Mouse (Mus musculus) neural tube, embryonic 15.5 days (tissue): ENCODE results near the gene Hdac11. TPM values are rescaled to one million over a fixed set of nuclear protein-coding genes. Genes with fewer than 3 reads are reported as not detected.

Source experiments
- ATAC-seq: fragments of 200-750 bp; cut with Nextera tagmentation; 2 replicates; pipeline ENCODE4 v1.8.0; 2017; ENCODE audit warnings: mild to moderate bottlenecking, moderate TSS enrichment, moderate library complexity; ENCODE audit not compliant: low FRiP score
- H3K27ac ChIP-seq: fragments of 300-500 bp; sonication (generic); replicated peaks from 2 replicates; pipeline ENCODE4 v1.5.1; 2015; ENCODE audit warnings: mild to moderate bottlenecking, inconsistent platforms
- H3K27me3 ChIP-seq: fragments of 300-500 bp; sonication (generic); replicated peaks from 2 replicates; pipeline ENCODE4 v1.6.1; 2015; ENCODE audit warnings: inconsistent platforms
- H3K36me3 ChIP-seq: fragments of 300-500 bp; sonication (generic); 2 replicates; pipeline ENCODE4 v1.6.1; 2015; ENCODE audit warnings: inconsistent platforms
- H3K4me1 ChIP-seq: fragments of 300-500 bp; sonication (generic); 2 replicates; pipeline ENCODE4 v1.6.1; 2015; ENCODE audit warnings: inconsistent platforms
- H3K4me2 ChIP-seq: fragments of 300-500 bp; sonication (generic); 2 replicates; pipeline ENCODE4 v1.6.1; 2015; ENCODE audit warnings: inconsistent platforms, mild to moderate bottlenecking, moderate library complexity
- H3K4me3 ChIP-seq: fragments of 300-500 bp; sonication (generic); replicated peaks from 2 replicates; pipeline ENCODE4 v1.5.1; 2015; ENCODE audit warnings: mild to moderate bottlenecking, inconsistent platforms
- H3K9ac ChIP-seq: fragments of 300-500 bp; sonication (generic); replicated peaks from 2 replicates; pipeline ENCODE4 v1.6.1; 2015; ENCODE audit warnings: mild to moderate bottlenecking, inconsistent platforms
- H3K9me3 ChIP-seq: fragments of 300-500 bp; sonication (generic); replicated peaks from 2 replicates; pipeline ENCODE4 v1.6.1; 2016; ENCODE audit warnings: inconsistent platforms
- WGBS: fragments of 180-500 bp; shearing (Covaris S2); methylation state at CpG from one replicate; pipeline ENCODE4 v1.1.7; 2015; ENCODE audit warnings: mixed read lengths; 5-methylcytosine and 5-hydroxymethylcytosine counted together
- polyA plus RNA-seq: library from polyadenylated mRNA; unstranded; fragments of >200 nt; fragmentation: Nextera tagmentation; extraction: Ambion mirVana; gene quantifications from 2 replicates; pipeline ENCODE4 v1.2.1, GENCODE M21; 2015

Hdac11 gene
- polyA plus RNA-seq, 1 experiment from 2014 or later: 51.5 TPM

- peak overlapping the region; percentile 83 for H3K4me2 ChIP-seq
- H3K4me3 ChIP-seq: 0 out of 2 replicates have a peak overlapping the region, but pooled peaks have one; percentile 2
- no peak for ATAC-seq
- 68% methylated on average over 9 of the region's 9 CpGs for WGBS
- H3K27ac ChIP-seq: peak overlapping the region; percentile 48; the same call in 1 of the 2 replicates
- H3K4me1 ChIP-seq: peaks cover 80% of the 10 kb centered on the region
- H3K36me3 ChIP-seq: peaks cover 3% of the 10 kb centered on the region; the same call in 1 of the 2 replicates
- H3K9me3 ChIP-seq: no peaks in the 10 kb centered on the region
- H3K9ac ChIP-seq: peak overlapping the region; percentile 38
- H3K27me3 ChIP-seq: no peaks in the 10 kb centered on the region
These were observed 2.6 kb downstream of the Hdac11 start for GRCm38 (mm10) chr6:91159047-91159446.

- Histone ChIP-seq H3K27me3 (no peaks in the 10 kb centered on the region), H3K27ac (peak overlapping the region; percentile 65), H3K9me3 (no peaks in the 10 kb centered on the region), H3K4me2 (peak overlapping the region; percentile 83), H3K4me3 (no peak overlapping the region), H3K36me3 (peaks cover 3% of the 10 kb centered on the region; the same call in 1 of the 2 replicates), H3K4me1 (peaks cover 75% of the 10 kb centered on the region), H3K9ac (peak overlapping the region; percentile 23; the same call in 1 of the 2 replicates)
- WGBS: 33% methylated on average over 3 of the region's 3 CpGs
- no peak for ATAC-seq
These were observed 3.9 kb downstream of the Hdac11 start for GRCm38 (mm10) chr6:91160399-91160798.

GRCm38 (mm10) chr6:91160976-91161375 lies 4.5 kb downstream of the Hdac11 start:
- H3K36me3 ChIP-seq: peaks cover 4% of the 10 kb centered on the region; the same call in 1 of the 2 replicates
- H3K9me3 ChIP-seq: no peaks in the 10 kb centered on the region
- no peak overlapping the region for H3K4me2 ChIP-seq
- ATAC-seq: no peak
- no peaks in the 10 kb centered on the region for H3K27me3 ChIP-seq
- no peak overlapping the region for H3K4me3 ChIP-seq
- WGBS: 73% methylated on average over 2 of the region's 2 CpGs
- H3K4me1 ChIP-seq: peaks cover 69% of the 10 kb centered on the region
- H3K27ac ChIP-seq: peak overlapping the region; percentile 37; the same call in 1 of the 2 replicates
- no peak overlapping the region for H3K9ac ChIP-seq

- H3K27me3 ChIP-seq: no peaks in the 10 kb centered on the region
- ATAC-seq: no peak
- peaks cover 64% of the 10 kb centered on the region for H3K4me1 ChIP-seq
- H3K36me3 ChIP-seq: peaks cover 11% of the 10 kb centered on the region; the same call in 1 of the 2 replicates
- 88% methylated on average over 6 of the region's 6 CpGs for WGBS
- no peaks in the 10 kb centered on the region for H3K9me3 ChIP-seq
- no peak overlapping the region for H3K4me2 ChIP-seq
- H3K9ac ChIP-seq: no peak overlapping the region
- no peak overlapping the region for H3K4me3 ChIP-seq
- H3K27ac ChIP-seq: no peak overlapping the region
These were observed 5.2 kb downstream of the Hdac11 start for GRCm38 (mm10) chr6:91161506-91162235.

- Histone ChIP-seq H3K4me2 (no peak overlapping the region), H3K4me3 (no peak overlapping the region), H3K27me3 (no peaks in the 10 kb centered on the region), H3K4me1 (peaks cover 61% of the 10 kb centered on the region), H3K9ac (no peak overlapping the region), H3K27ac (no peak overlapping the region), H3K9me3 (no peaks in the 10 kb centered on the region), H3K36me3 (peaks cover 15% of the 10 kb centered on the region; the same call in 1 of the 2 replicates)
- no peak for ATAC-seq
- WGBS: 92% methylated on average over 5 of the region's 5 CpGs
These were observed 5.8 kb downstream of the Hdac11 start for GRCm38 (mm10) chr6:91162314-91162713.

GRCm38 (mm10) chr6:91163195-91163911 lies 6.9 kb downstream of the Hdac11 start:
- whole genome bisulfite sequencing: 83% methylated on average over 5 of the region's 5 CpGs
- ATAC-seq: no peak
- Histone ChIP-seq H3K9ac (no peak overlapping the region), H3K4me1 (peaks cover 50% of the 10 kb centered on the region), H3K4me3 (no peak overlapping the region), H3K4me2 (no peak overlapping the region), H3K36me3 (peaks cover 19% of the 10 kb centered on the region; the same call in 1 of the 2 replicates), H3K27me3 (no peaks in the 10 kb centered on the region), H3K9me3 (no peaks in the 10 kb centered on the region), H3K27ac (0 out of 2 replicates have a peak overlapping the region, but pooled peaks have one; percentile 33)

GRCm38 (mm10) chr6:91164584-91164983 lies 8.1 kb downstream of the Hdac11 start:
- ATAC-seq: no peak
- H3K9ac ChIP-seq: no peak overlapping the region
- H3K4me2 ChIP-seq: no peak overlapping the region
- H3K36me3 ChIP-seq: peaks cover 27% of the 10 kb centered on the region
- peaks cover 38% of the 10 kb centered on the region for H3K4me1 ChIP-seq
- no peak overlapping the region for H3K4me3 ChIP-seq
- no peak overlapping the region for H3K27ac ChIP-seq
- H3K9me3 ChIP-seq: no peaks in the 10 kb centered on the region
- WGBS: 61% methylated on average over 2 of the region's 2 CpGs
- no peaks in the 10 kb centered on the region for H3K27me3 ChIP-seq

- H3K9ac ChIP-seq: no peak overlapping the region
- no peak overlapping the region for H3K4me2 ChIP-seq
- no peaks in the 10 kb centered on the region for H3K9me3 ChIP-seq
- peaks cover 32% of the 10 kb centered on the region for H3K4me1 ChIP-seq
- WGBS: 33% methylated on average over 3 of the region's 3 CpGs
- no peaks in the 10 kb centered on the region for H3K27me3 ChIP-seq
- peak; percentile 32; the same call in 1 of the 2 replicates for ATAC-seq
- H3K27ac ChIP-seq: no peak overlapping the region
- H3K36me3 ChIP-seq: peaks cover 29% of the 10 kb centered on the region
- no peak overlapping the region for H3K4me3 ChIP-seq
These were observed 8.7 kb downstream of the Hdac11 start for GRCm38 (mm10) chr6:91165210-91165609.

- 67% methylated on average over 3 of the region's 3 CpGs for WGBS
- H3K9ac ChIP-seq: no peak overlapping the region
- H3K4me2 ChIP-seq: no peak overlapping the region
- peaks cover 49% of the 10 kb centered on the region for H3K36me3 ChIP-seq
- no peaks in the 10 kb centered on the region for H3K9me3 ChIP-seq
- H3K27ac ChIP-seq: no peak overlapping the region
- H3K4me3 ChIP-seq: no peak overlapping the region
- no peak for ATAC-seq
- H3K27me3 ChIP-seq: no peaks in the 10 kb centered on the region
- peaks cover 15% of the 10 kb centered on the region for H3K4me1 ChIP-seq
These were observed 11.4 kb downstream of the Hdac11 start for GRCm38 (mm10) chr6:91167828-91168227.

- H3K9ac ChIP-seq: no peak overlapping the region
- no peak overlapping the region for H3K4me3 ChIP-seq
- H3K4me1 ChIP-seq: peaks cover 8% of the 10 kb centered on the region
- ATAC-seq: no peak
- no peaks in the 10 kb centered on the region for H3K27me3 ChIP-seq
- H3K27ac ChIP-seq: no peak overlapping the region
- H3K36me3 ChIP-seq: peaks cover 51% of the 10 kb centered on the region
- no peaks in the 10 kb centered on the region for H3K9me3 ChIP-seq
- no peak overlapping the region for H3K4me2 ChIP-seq
- 91% methylated on average over 8 of the region's 8 CpGs for WGBS
These were observed 12.7 kb downstream of the Hdac11 start for GRCm38 (mm10) chr6:91169129-91169528.

GRCm38 (mm10) chr6:91171396-91171895 lies 15.0 kb downstream of the Hdac11 start:
- Histone ChIP-seq H3K4me3 (no peak overlapping the region), H3K27ac (no peak overlapping the region), H3K4me1 (no peaks in the 10 kb centered on the region), H3K36me3 (peaks cover 51% of the 10 kb centered on the region), H3K27me3 (no peaks in the 10 kb centered on the region), H3K9ac (no peak overlapping the region), H3K9me3 (no peaks in the 10 kb centered on the region), H3K4me2 (no peak overlapping the region)
- no peak for ATAC-seq
- WGBS: 82% methylated on average over 3 of the region's 3 CpGs
